Comparison of ENCODE assay signal across 18 mouse cellular contexts in the genomic region with DNA sequence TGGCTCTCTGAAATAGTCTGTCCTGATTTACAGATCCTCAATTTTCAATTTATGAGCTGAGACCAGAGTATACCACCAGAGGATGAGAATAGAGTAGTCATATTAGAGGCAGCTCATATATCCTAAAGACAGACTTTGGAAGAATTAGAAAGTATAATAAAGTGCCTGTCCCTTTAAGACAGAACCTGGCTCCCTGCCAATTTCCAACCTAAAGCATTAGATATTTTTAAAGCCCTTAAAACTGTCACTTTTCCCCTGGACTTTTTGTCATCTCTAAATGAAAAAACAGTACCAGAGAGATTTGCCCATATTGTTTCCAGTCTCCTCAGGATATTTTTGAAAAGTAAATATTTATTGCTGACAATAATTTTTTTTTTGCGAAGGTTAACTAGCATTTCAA.
DNase-seq lines count a peak whose midpoint lies in the region; ATAC-seq and TF ChIP-seq lines count a peak whose summit lies in the region.
"Had no signal": no experiment of that assay in that cellular context is flagged by ENCODE, and none has a peak within 500 bp of the region (broad histone marks: within the 10 kb centered on the region; RNA-seq: fewer than 3 reads in every experiment).

No protein-coding gene starts in this region.

- WGBS in forebrain, embryonic 14.5 days = 82% methylated on average over 1 of the region's 1 CpGs
- 68% methylated on average over 1 of the region's 1 CpGs for WGBS in forebrain, postnatal 0 days
- WGBS in kidney, embryonic 14.5 days = 41% methylated on average over 1 of the region's 1 CpGs
- WGBS in lung, postnatal 0 days = 24% methylated on average over 1 of the region's 1 CpGs
- 39% methylated on average over 1 of the region's 1 CpGs for WGBS in embryonic facial prominence, embryonic 14.5 days

- H3K4me1 ChIP-seq in forebrain, embryonic 14.5 days (ENCODE audit: control insufficient read depth, insufficient read depth, low read length) = no peaks in the 10 kb centered on the region
- H3K4me1 ChIP-seq in forebrain, postnatal 0 days (ENCODE audit: insufficient read depth) = no peaks in the 10 kb centered on the region
- H3K4me1 ChIP-seq in kidney, embryonic 14.5 days (ENCODE audit: control insufficient read depth, insufficient read depth, low read length) = 0 out of 2 replicates have a peak, but pooled peaks cover 3% of the 10 kb centered on the region
- H3K4me1 ChIP-seq in lung, postnatal 0 days (ENCODE audit: insufficient read depth, low read depth, low read length) = no peaks in the 10 kb centered on the region
- no peaks in the 10 kb centered on the region for H3K4me1 ChIP-seq in embryonic facial prominence, embryonic 14.5 days (ENCODE audit: control insufficient read depth, insufficient read depth, low read length)
- H3K4me1 ChIP-seq: hindbrain, embryonic 12.5 days; intestine, embryonic 15.5 days had no signal

- H3K9me3 ChIP-seq in forebrain, embryonic 14.5 days (replicated peaks; ENCODE audit: control insufficient read depth, low read length) = no peaks in the 10 kb centered on the region
- no peaks in the 10 kb centered on the region for H3K9me3 ChIP-seq in forebrain, postnatal 0 days (ENCODE audit: low read length)
- no peaks in the 10 kb centered on the region for H3K9me3 ChIP-seq in kidney, embryonic 14.5 days (ENCODE audit: control insufficient read depth, low read length)
- H3K9me3 ChIP-seq in lung, postnatal 0 days (ENCODE audit: low read length) = no peaks in the 10 kb centered on the region
- H3K9me3 ChIP-seq in embryonic facial prominence, embryonic 14.5 days (ENCODE audit: control insufficient read depth, low read length) = no peaks in the 10 kb centered on the region
- H3K9me3 ChIP-seq: forebrain, embryonic 10.5 days; hindbrain, embryonic 12.5 days; intestine, embryonic 15.5 days; limb, embryonic 13.5 days had no signal

- H3K36me3 ChIP-seq in forebrain, embryonic 14.5 days (ENCODE audit: control insufficient read depth, insufficient read depth, low read length) = no peaks in the 10 kb centered on the region
- no peaks in the 10 kb centered on the region for H3K36me3 ChIP-seq in forebrain, postnatal 0 days (ENCODE audit: insufficient read depth)
- H3K36me3 ChIP-seq in kidney, embryonic 14.5 days (ENCODE audit: control insufficient read depth, insufficient read depth, low read length) = no peaks in the 10 kb centered on the region
- no peaks in the 10 kb centered on the region for H3K36me3 ChIP-seq in lung, postnatal 0 days (ENCODE audit: insufficient read depth, low read length)
- H3K36me3 ChIP-seq in embryonic facial prominence, embryonic 14.5 days (ENCODE audit: control insufficient read depth, insufficient read depth, low read length) = no peaks in the 10 kb centered on the region
- H3K36me3 ChIP-seq: forebrain, embryonic 10.5 days; hindbrain, embryonic 12.5 days; intestine, embryonic 15.5 days; limb, embryonic 13.5 days had no signal

- no peak for TF ChIP-seq EP300 in lung, postnatal 0 days (IDR thresholded peaks at IDR 0.05)

- TF ChIP-seq CTCF in forebrain, postnatal 0 days (IDR thresholded peaks at IDR 0.05; ENCODE audit: low read depth) = no peak
- no peak for TF ChIP-seq CTCF in lung, postnatal 0 days (IDR thresholded peaks at IDR 0.05)

- no peak overlapping the region for H3K9ac ChIP-seq in forebrain, embryonic 14.5 days (ENCODE audit: low read length)
- no peak overlapping the region for H3K9ac ChIP-seq in forebrain, postnatal 0 days
- H3K9ac ChIP-seq in kidney, embryonic 14.5 days (ENCODE audit: low read depth, low read length) = no peak overlapping the region
- no peak overlapping the region for H3K9ac ChIP-seq in lung, postnatal 0 days (replicated peaks; ENCODE audit: low read depth)
- no peak overlapping the region for H3K9ac ChIP-seq in embryonic facial prominence, embryonic 14.5 days (ENCODE audit: low read depth, low read length)
- H3K9ac ChIP-seq: hindbrain, embryonic 12.5 days; intestine, embryonic 15.5 days; limb, embryonic 13.5 days; liver, embryonic 14.5 days had no signal

- H3K27me3 ChIP-seq in forebrain, embryonic 14.5 days (replicated peaks; ENCODE audit: control insufficient read depth, insufficient read depth, low read length) = no peaks in the 10 kb centered on the region; the same call in 1 of the 2 replicates
- H3K27me3 ChIP-seq in forebrain, postnatal 0 days (ENCODE audit: insufficient read depth, low read length) = no peaks in the 10 kb centered on the region
- no peaks in the 10 kb centered on the region for H3K27me3 ChIP-seq in kidney, embryonic 14.5 days (ENCODE audit: control insufficient read depth, insufficient read depth, low read length)
- H3K27me3 ChIP-seq in lung, postnatal 0 days (replicated peaks; ENCODE audit: insufficient read depth, low read length) = no peaks in the 10 kb centered on the region
- no peaks in the 10 kb centered on the region for H3K27me3 ChIP-seq in embryonic facial prominence, embryonic 14.5 days (replicated peaks; ENCODE audit: control insufficient read depth, insufficient read depth, low read length)
- H3K27me3 ChIP-seq: hindbrain, embryonic 12.5 days; intestine, embryonic 15.5 days had no signal

- H3K4me2 ChIP-seq in forebrain, embryonic 14.5 days (ENCODE audit: low read length) = no peak overlapping the region
- no peak overlapping the region for H3K4me2 ChIP-seq in forebrain, postnatal 0 days (ENCODE audit: low read depth)
- no peak overlapping the region for H3K4me2 ChIP-seq in kidney, embryonic 14.5 days (replicated peaks; ENCODE audit: low read depth, low read length)
- H3K4me2 ChIP-seq in lung, postnatal 0 days (replicated peaks; ENCODE audit: low read depth, low read length) = no peak overlapping the region
- no peak overlapping the region for H3K4me2 ChIP-seq in embryonic facial prominence, embryonic 14.5 days (ENCODE audit: low read depth, low read length)
- H3K4me2 ChIP-seq: hindbrain, embryonic 12.5 days; intestine, embryonic 15.5 days; limb, embryonic 13.5 days had no signal

- peak; percentile 42 for DNase-seq in forebrain, embryonic 14.5 days (ENCODE audit: low spot score)
- no peak for DNase-seq in forebrain, postnatal 0 days
- no peak for DNase-seq in kidney, adult 18-20 months
- peak; percentile 18 for DNase-seq in lung, postnatal 0 days (ENCODE audit: low spot score)
- no peak for DNase-seq in lung, postnatal 36 days
- DNase-seq in embryonic facial prominence, embryonic 14.5 days (ENCODE audit: low spot score) = peak; percentile 57
- DNase-seq: B cell, adult 2 months; cerebellum, adult 9-10 months; gastrocnemius, adult 2 months; lung, postnatal 10 days; right cerebral cortex, postnatal 4 days; thymus, adult 2 months had no signal

- ATAC-seq in forebrain, embryonic 14.5 days = no peak
- no peak for ATAC-seq in forebrain, postnatal 0 days
- no peak for ATAC-seq in kidney, embryonic 14.5 days (ENCODE audit: low FRiP score, low TSS enrichment)
- no peak for ATAC-seq in lung, postnatal 0 days
- ATAC-seq in embryonic facial prominence, embryonic 14.5 days (ENCODE audit: low read depth) = no peak
- ATAC-seq: intestine, embryonic 15.5 days had no signal

- no peak overlapping the region for H3K27ac ChIP-seq in forebrain, embryonic 14.5 days (ENCODE audit: low read depth, low read length)
- no peak overlapping the region for H3K27ac ChIP-seq in forebrain, postnatal 0 days (ENCODE audit: low read depth, low read length)
- peak overlapping the region; percentile 44; the same call in 1 of the 2 replicates for H3K27ac ChIP-seq in kidney, embryonic 14.5 days (ENCODE audit: low read depth, low read length)
- H3K27ac ChIP-seq in lung, postnatal 0 days (ENCODE audit: low read length) = no peak overlapping the region
- H3K27ac ChIP-seq in embryonic facial prominence, embryonic 14.5 days (replicated peaks; ENCODE audit: low read depth, low read length) = no peak overlapping the region
- H3K27ac ChIP-seq: forebrain, embryonic 10.5 days; gastrocnemius, adult 2 months; hindbrain, embryonic 12.5 days; intestine, embryonic 15.5 days; limb, embryonic 13.5 days; liver, embryonic 14.5 days had no signal

- no peak overlapping the region for H3K4me3 ChIP-seq in forebrain, embryonic 14.5 days (ENCODE audit: low read depth, low read length)
- H3K4me3 ChIP-seq in forebrain, postnatal 0 days (ENCODE audit: low read depth, low read length) = no peak overlapping the region
- H3K4me3 ChIP-seq in kidney, embryonic 14.5 days (ENCODE audit: low read length) = no peak overlapping the region
- H3K4me3 ChIP-seq in lung, postnatal 0 days (ENCODE audit: low read depth, low read length) = no peak overlapping the region
- no peak overlapping the region for H3K4me3 ChIP-seq in embryonic facial prominence, embryonic 14.5 days (ENCODE audit: low read depth, low read length)
- H3K4me3 ChIP-seq: forebrain, embryonic 10.5 days; gastrocnemius, adult 2 months; hindbrain, embryonic 12.5 days; intestine, embryonic 15.5 days; limb, embryonic 13.5 days had no signal

Comparison
In these comparisons a context has a peak if more than half of its experiments do, and no peak if none do; other contexts are left out.
1. DNase-seq: peak in forebrain, embryonic 14.5 days (single experiment), lung, postnatal 0 days (single experiment) and embryonic facial prominence, embryonic 14.5 days (single experiment); none in forebrain, postnatal 0 days (single experiment), kidney, adult 18-20 months (single experiment) and lung, postnatal 36 days (single experiment).